Mouse (Mus musculus): Measurements from ENCODE around the gene Ifnl3. TPM values are rescaled to one million over a fixed set of nuclear protein-coding genes. Genes with fewer than 3 reads are reported as not detected.
A peak's percentile ranks its signal among the peaks of the same experiment; 100 is the strongest.

Gene Ifnl3
- polyA plus RNA-seq, 1 experiment, result not detected

DNA sequence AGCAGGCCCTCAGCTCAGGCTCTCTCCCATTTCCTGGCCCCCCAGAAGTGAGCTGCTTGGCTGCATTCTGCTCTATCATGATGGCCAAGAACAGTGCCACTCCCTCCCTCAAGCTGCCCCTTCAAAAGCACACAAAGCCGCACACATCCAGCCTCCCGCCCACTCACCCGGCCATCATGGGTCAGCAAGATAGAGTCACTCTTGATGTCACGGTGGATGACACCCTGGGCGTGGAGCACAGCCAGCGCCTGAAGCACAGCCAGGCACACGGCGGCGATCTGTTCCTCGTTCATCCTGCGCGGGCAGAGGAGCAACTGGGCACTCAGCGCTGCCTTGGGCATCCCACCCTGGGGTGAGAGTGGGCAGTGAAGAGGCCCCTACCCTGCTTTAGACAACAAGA lies 39.7 kb downstream of the Ifnl3 start:
- Histone ChIP-seq H3K36me3 (ENCODE audit: control insufficient read depth, insufficient read depth, low read length, poor library complexity, severe bottlenecking) (peaks cover 31% of the 10 kb centered on the region), H3K4me3 (ENCODE audit: low read depth, low read length) (no peak overlapping the region), H3K9me3 (replicated peaks; ENCODE audit: control insufficient read depth, insufficient read depth, low read length, poor library complexity, severe bottlenecking) (no peaks in the 10 kb centered on the region), H3K4me1 (ENCODE audit: control insufficient read depth, insufficient read depth, low read length) (peaks cover 4% of the 10 kb centered on the region), H3K9ac (ENCODE audit: low read depth, poor library complexity, severe bottlenecking) (no peak overlapping the region), H3K27me3 (ENCODE audit: control insufficient read depth, insufficient read depth, low read length, poor library complexity, severe bottlenecking) (no peaks in the 10 kb centered on the region), H3K27ac (ENCODE audit: insufficient read depth, low read length) (no peak overlapping the region)
- TF ChIP-seq CTCF (IDR thresholded peaks at IDR 0.05; ENCODE audit: low read depth, low read length), result no peak
- TF ChIP-seq POLR2A (IDR thresholded peaks at IDR 0.05; ENCODE audit: insufficient read depth, low read length), result no peak
- TF ChIP-seq EP300 (IDR thresholded peaks at IDR 0.05; ENCODE audit: insufficient read depth, low read depth, low read length), result no peak

- H3K4me1 ChIP-seq (ENCODE audit: control insufficient read depth, insufficient read depth, low read length), result peaks cover under 1% of the 10 kb centered on the region
- H3K27ac ChIP-seq (ENCODE audit: insufficient read depth, low read length), result no peak overlapping the region
- H3K27me3 ChIP-seq (ENCODE audit: control insufficient read depth, insufficient read depth, low read length, poor library complexity, severe bottlenecking), result no peaks in the 10 kb centered on the region
- no peak overlapping the region for H3K9ac ChIP-seq (ENCODE audit: low read depth, poor library complexity, severe bottlenecking)
- no peaks in the 10 kb centered on the region for H3K9me3 ChIP-seq (replicated peaks; ENCODE audit: control insufficient read depth, insufficient read depth, low read length, poor library complexity, severe bottlenecking)
- H3K4me3 ChIP-seq (ENCODE audit: low read depth, low read length), result no peak overlapping the region
- no peak for TF ChIP-seq POLR2A (IDR thresholded peaks at IDR 0.05; ENCODE audit: insufficient read depth, low read length)
- no peak for TF ChIP-seq EP300 (IDR thresholded peaks at IDR 0.05; ENCODE audit: insufficient read depth, low read depth, low read length)
- TF ChIP-seq CTCF (IDR thresholded peaks at IDR 0.05; ENCODE audit: low read depth, low read length), result no peak
- H3K36me3 ChIP-seq (ENCODE audit: control insufficient read depth, insufficient read depth, low read length, poor library complexity, severe bottlenecking), result peaks cover 37% of the 10 kb centered on the region
Measured at GRCm38 (mm10) chr7:28562951-28563350, 40.3 kb downstream of the Ifnl3 start.

GRCm38 (mm10) chr7:28565407-28565806 lies 42.8 kb downstream of the Ifnl3 start:
- no peaks in the 10 kb centered on the region for H3K27me3 ChIP-seq (ENCODE audit: control insufficient read depth, insufficient read depth, low read length, poor library complexity, severe bottlenecking)
- no peak overlapping the region for H3K27ac ChIP-seq (ENCODE audit: insufficient read depth, low read length)
- no peak for TF ChIP-seq POLR2A (IDR thresholded peaks at IDR 0.05; ENCODE audit: insufficient read depth, low read length)
- TF ChIP-seq CTCF (IDR thresholded peaks at IDR 0.05; ENCODE audit: low read depth, low read length), result no peak
- TF ChIP-seq EP300 (IDR thresholded peaks at IDR 0.05; ENCODE audit: insufficient read depth, low read depth, low read length), result no peak
- peaks cover 37% of the 10 kb centered on the region for H3K36me3 ChIP-seq (ENCODE audit: control insufficient read depth, insufficient read depth, low read length, poor library complexity, severe bottlenecking)
- H3K4me3 ChIP-seq (ENCODE audit: low read depth, low read length), result no peak overlapping the region
- H3K9ac ChIP-seq (ENCODE audit: low read depth, poor library complexity, severe bottlenecking), result no peak overlapping the region
- H3K9me3 ChIP-seq (replicated peaks; ENCODE audit: control insufficient read depth, insufficient read depth, low read length, poor library complexity, severe bottlenecking), result no peaks in the 10 kb centered on the region
- no peaks in the 10 kb centered on the region for H3K4me1 ChIP-seq (ENCODE audit: control insufficient read depth, insufficient read depth, low read length)

DNA sequence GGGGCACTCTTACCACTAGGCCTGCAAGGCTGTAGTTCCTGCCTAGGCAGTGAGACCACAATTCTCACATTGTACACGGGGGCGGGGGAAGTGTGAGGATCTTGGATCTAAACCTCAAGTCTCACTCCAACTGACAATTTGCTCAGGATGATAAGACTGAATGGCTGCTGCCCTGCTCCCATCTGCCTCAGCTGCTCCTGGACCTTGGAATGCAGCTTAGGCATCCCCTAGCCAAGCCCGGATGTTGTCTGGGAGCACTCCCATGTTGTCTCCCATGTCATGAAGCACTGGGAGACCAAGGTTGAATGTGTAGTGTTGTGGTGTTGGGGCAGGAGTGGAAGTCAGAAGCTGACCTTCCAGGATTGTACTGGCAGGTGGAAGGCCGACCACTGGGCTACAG lies 44.9 kb downstream of the Ifnl3 start:
- Histone ChIP-seq H3K9ac (ENCODE audit: low read depth, poor library complexity, severe bottlenecking) (no peak overlapping the region), H3K4me3 (ENCODE audit: low read depth, low read length) (no peak overlapping the region), H3K9me3 (replicated peaks; ENCODE audit: control insufficient read depth, insufficient read depth, low read length, poor library complexity, severe bottlenecking) (no peaks in the 10 kb centered on the region), H3K27ac (ENCODE audit: insufficient read depth, low read length) (no peak overlapping the region), H3K36me3 (ENCODE audit: control insufficient read depth, insufficient read depth, low read length, poor library complexity, severe bottlenecking) (peaks cover 37% of the 10 kb centered on the region), H3K4me1 (ENCODE audit: control insufficient read depth, insufficient read depth, low read length) (peaks cover 2% of the 10 kb centered on the region), H3K27me3 (ENCODE audit: control insufficient read depth, insufficient read depth, low read length, poor library complexity, severe bottlenecking) (no peaks in the 10 kb centered on the region)
- TF ChIP-seq CTCF (IDR thresholded peaks at IDR 0.05; ENCODE audit: low read depth, low read length) (no peak), EP300 (IDR thresholded peaks at IDR 0.05; ENCODE audit: insufficient read depth, low read depth, low read length) (no peak), POLR2A (IDR thresholded peaks at IDR 0.05; ENCODE audit: insufficient read depth, low read length) (no peak)

GRCm38 (mm10) chr7:28568253-28568652 lies 45.6 kb downstream of the Ifnl3 start:
- H3K36me3 ChIP-seq (ENCODE audit: control insufficient read depth, insufficient read depth, low read length, poor library complexity, severe bottlenecking), result peaks cover 37% of the 10 kb centered on the region
- TF ChIP-seq EP300 (IDR thresholded peaks at IDR 0.05; ENCODE audit: insufficient read depth, low read depth, low read length) (no peak), CTCF (IDR thresholded peaks at IDR 0.05; ENCODE audit: low read depth, low read length) (peak; percentile 76)

GRCm38 (mm10) chr7:28570291-28570981 lies 47.8 kb downstream of the Ifnl3 start:
- Histone ChIP-seq H3K9ac (ENCODE audit: low read depth, poor library complexity, severe bottlenecking) (no peak overlapping the region), H3K4me3 (ENCODE audit: low read depth, low read length) (no peak overlapping the region)

More at GRCm38 (mm10) chr7:28568253-28568652, 45.6 kb downstream of the Ifnl3 start:
- Histone ChIP-seq H3K4me1 (ENCODE audit: control insufficient read depth, insufficient read depth, low read length) (peaks cover 2% of the 10 kb centered on the region), H3K4me3 (ENCODE audit: low read depth, low read length) (no peak overlapping the region), H3K27me3 (ENCODE audit: control insufficient read depth, insufficient read depth, low read length, poor library complexity, severe bottlenecking) (no peaks in the 10 kb centered on the region), H3K27ac (ENCODE audit: insufficient read depth, low read length) (no peak overlapping the region), H3K9ac (ENCODE audit: low read depth, poor library complexity, severe bottlenecking) (no peak overlapping the region), H3K9me3 (replicated peaks; ENCODE audit: control insufficient read depth, insufficient read depth, low read length, poor library complexity, severe bottlenecking) (no peaks in the 10 kb centered on the region)

More at GRCm38 (mm10) chr7:28570291-28570981, 47.8 kb downstream of the Ifnl3 start:
- Histone ChIP-seq H3K4me1 (ENCODE audit: control insufficient read depth, insufficient read depth, low read length) (peaks cover 2% of the 10 kb centered on the region), H3K27ac (ENCODE audit: insufficient read depth, low read length) (no peak overlapping the region), H3K27me3 (ENCODE audit: control insufficient read depth, insufficient read depth, low read length, poor library complexity, severe bottlenecking) (no peaks in the 10 kb centered on the region), H3K36me3 (ENCODE audit: control insufficient read depth, insufficient read depth, low read length, poor library complexity, severe bottlenecking) (peaks cover 23% of the 10 kb centered on the region), H3K9me3 (replicated peaks; ENCODE audit: control insufficient read depth, insufficient read depth, low read length, poor library complexity, severe bottlenecking) (no peaks in the 10 kb centered on the region)
- TF ChIP-seq EP300 (IDR thresholded peaks at IDR 0.05; ENCODE audit: insufficient read depth, low read depth, low read length) (no peak), CTCF (IDR thresholded peaks at IDR 0.05; ENCODE audit: low read depth, low read length) (no peak), POLR2A (IDR thresholded peaks at IDR 0.05; ENCODE audit: insufficient read depth, low read length) (no peak)
